In the genomic region with DNA sequence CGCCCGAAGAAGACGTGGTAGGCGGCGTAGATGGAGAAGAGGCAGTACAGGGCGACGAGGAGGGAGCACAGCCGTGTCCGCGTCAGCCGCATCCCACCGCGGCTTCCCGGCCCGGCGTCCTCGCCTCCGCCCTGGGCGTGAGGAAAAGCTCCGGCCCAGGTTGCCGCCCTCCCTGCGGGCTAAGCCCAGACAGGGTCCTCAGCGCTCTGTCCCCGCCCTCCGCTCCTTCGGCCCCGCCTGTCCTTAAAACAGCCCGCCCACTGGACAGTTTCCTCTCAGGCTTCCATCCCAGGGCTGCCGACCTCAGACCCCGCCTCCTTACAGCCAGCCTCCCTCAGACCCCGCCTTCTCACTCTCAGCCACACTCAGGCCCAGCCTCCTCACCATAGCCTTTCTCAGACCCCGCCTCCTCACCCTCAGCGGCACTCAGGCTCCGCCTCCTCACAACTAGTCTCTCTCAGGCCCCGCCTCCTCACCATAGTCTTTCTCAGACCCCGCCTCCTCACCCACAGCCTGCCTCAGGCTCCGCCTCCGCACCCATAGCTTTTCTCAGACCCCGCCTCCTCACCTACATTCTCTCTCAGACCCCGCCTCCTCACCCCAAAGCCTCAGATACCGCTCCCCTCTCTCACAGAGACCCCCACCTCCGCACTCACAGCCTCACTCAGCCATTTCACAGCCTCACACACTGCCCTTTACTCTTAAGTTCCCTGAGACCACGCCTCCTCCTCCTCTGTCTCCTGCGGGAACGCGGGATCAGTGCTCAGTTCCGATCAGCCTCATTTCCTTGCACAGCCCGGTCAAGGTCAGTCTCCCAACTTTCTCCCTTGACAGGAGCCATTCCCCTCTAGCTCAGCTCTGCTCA, we compare ENCODE assay signal across 8 mouse cellular contexts. TPM values are rescaled to one million over a fixed set of nuclear protein-coding genes. Genes with fewer than 3 reads are reported as not detected.
DNase-seq lines count a peak whose midpoint lies in the region; ATAC-seq and TF ChIP-seq lines count a peak whose summit lies in the region.

A gene (minus strand): TSS at position 392 of the 865 bp plus-strand sequence.

- H3K9me3 ChIP-seq in ES-E14 (ENCODE audit: control insufficient read depth, insufficient read depth, low read depth, low read length): no peaks in the 10 kb centered on the region
- no peaks in the 10 kb centered on the region for H3K9me3 ChIP-seq in forebrain, embryonic 15.5 days

- in situ Hi-C loops in ES-E14 (cut with MboI; ENCODE audit: low sequenced_read_pairs in 2 of 2, unreplicated experiment in 2 of 2): no loop called here

- ATAC-seq in forebrain, embryonic 15.5 days (replicated peaks): peak; percentile 97
- peak; percentile 96 for ATAC-seq in neutrophil, adult 5-6 weeks (ENCODE audit: extremely low read depth, insufficient number of reproducible peaks, low FRiP score, poor library complexity, severe bottlenecking)

- peak; percentile 99 for DNase-seq in ES-E14 (ENCODE audit: low read depth, low spot score)
- peak; percentile 97 for DNase-seq in cerebellum, adult 11-12 months
- peak; percentile 95 for DNase-seq in heart, postnatal 25 days (ENCODE audit: low spot score)
- peak; percentile 92 to 96 for DNase-seq in layer of hippocampus, adult 18-20 months (ENCODE audit: low spot score in 2 of 2)
- DNase-seq in lung, adult 2 months: peak; percentile 95
- DNase-seq in thymus, adult 18-20 months: peak; percentile 95 to 96

- intact Hi-C loops in heart, postnatal 25 days (cut with DNase I): no loop called here

- H3K9ac ChIP-seq in ES-E14 (ENCODE audit: insufficient read depth, low read depth, low read length, poor library complexity, severe bottlenecking): peak within 1 kb of the TSS; percentile 96
- peak within 1 kb of the TSS; percentile 80 for H3K9ac ChIP-seq in forebrain, embryonic 15.5 days (replicated peaks)

- H3K4me3 ChIP-seq in ES-E14 (ENCODE audit: insufficient read depth in 1 of 2, low read depth in 1 of 2, low read length in 2 of 2, poor library complexity in 1 of 2, severe bottlenecking in 1 of 2): peak within 1 kb of the TSS; percentile 85 to 93
- peak within 1 kb of the TSS; percentile 76 for H3K4me3 ChIP-seq in forebrain, embryonic 15.5 days
- peak within 1 kb of the TSS; percentile 86 for H3K4me3 ChIP-seq in lung, adult 2 months (replicated peaks; ENCODE audit: extremely low read depth, low read depth, low read length)

- no peak for TF ChIP-seq CTCF in lung, adult 2 months (IDR thresholded peaks at IDR 0.05; ENCODE audit: insufficient read depth, low read length)

- no peaks in the 10 kb centered on the region for H3K27me3 ChIP-seq in forebrain, embryonic 15.5 days

- peak within 1 kb of the TSS; percentile 76 for H3K27ac ChIP-seq in ES-E14 (ENCODE audit: insufficient read depth, low read depth, low read length, poor library complexity, severe bottlenecking)
- peak within 1 kb of the TSS; percentile 87 for H3K27ac ChIP-seq in forebrain, embryonic 15.5 days (replicated peaks)

- peaks cover 2% of the 10 kb centered on the region; the same call in 1 of the 2 replicates for H3K36me3 ChIP-seq in ES-E14 (ENCODE audit: control insufficient read depth, insufficient read depth, low read length, poor library complexity, severe bottlenecking)
- peaks cover 4% of the 10 kb centered on the region; the same call in 1 of the 2 replicates for H3K36me3 ChIP-seq in forebrain, embryonic 15.5 days

- under 1% methylated on average over 46 of the region's 48 CpGs for WGBS in forebrain, embryonic 15.5 days
- WGBS in lung, adult 2 months: 2% methylated on average over 46 of the region's 48 CpGs

- peak within 1 kb of the TSS; percentile 76 for H3K4me2 ChIP-seq in forebrain, embryonic 15.5 days (replicated peaks)

- peak; percentile 84 for TF ChIP-seq POLR2A in lung, adult 2 months (IDR thresholded peaks at IDR 0.05; ENCODE audit: borderline replicate concordance, extremely low read depth, low read depth, low read length)

- H3K4me1 ChIP-seq in ES-E14 (ENCODE audit: control insufficient read depth in 2 of 2, insufficient read depth in 2 of 2, low read length in 2 of 2, poor library complexity in 1 of 2): peaks cover 0 to 3% of the 10 kb centered on the region in 2 experiments; a peak in 1 of 4 replicates
- H3K4me1 ChIP-seq in forebrain, embryonic 15.5 days: peaks cover 11% of the 10 kb centered on the region
- H3K4me1 ChIP-seq in lung, adult 2 months (ENCODE audit: control insufficient read depth, insufficient read depth, low read length): peaks cover 2% of the 10 kb centered on the region; the same call in 1 of the 2 replicates

TF ChIP-seq in ES-E14, 5 proteins besides CTCF, POLR2A, EP300 and RAD21:
- TF ChIP-seq ZNF384 (IDR thresholded peaks at IDR 0.05; ENCODE audit: low read depth, low read length) (no peak), HCFC1 (IDR thresholded peaks at IDR 0.05; ENCODE audit: borderline replicate concordance, insufficient read depth, low read length) (peak; percentile 64; the same call in 1 of the 2 replicates)
TF ChIP-seq in ES-E14: peak in this region for 1.

RNA-seq across cellular contexts. Expression of the gene that starts here (rescaled TPM):
- 49.9 TPM in 2 replicates for total RNA-seq in ES-E14 (2012; rRNA removed)
- polyA plus RNA-seq in forebrain, embryonic 15.5 days (2015; fragmentation: Nextera tagmentation; extraction: Ambion mirVana): 32.7 and 33.1 TPM in 2 replicates
- total RNA-seq in heart, postnatal 25 days (2021): 10 to 100 TPM; 32.9 to 34.1 TPM
- total RNA-seq in layer of hippocampus, adult 18-20 months (2021): 10 to 100 TPM; 41.7 to 42.8 TPM
- polyA plus RNA-seq in lung, adult 2 months (2012; rRNA removed): 3.7 and 4.9 TPM in 2 replicates
- total RNA-seq in neutrophil, adult 5-6 weeks (2017): 13.6 and 19.8 TPM in 2 replicates

Comparison
In these comparisons a context has a peak if more than half of its experiments do, and no peak if none do; other contexts are left out.
1. Peak in every context shown above with its lines: DNase-seq, ATAC-seq, H3K4me3 ChIP-seq and H3K27ac ChIP-seq.